Mouse (Mus musculus): ENCODE results near the gene Glis3. TPM values are rescaled to one million over a fixed set of nuclear protein-coding genes. Genes with fewer than 3 reads are reported as not detected.
A peak's percentile ranks its signal among the peaks of the same experiment; 100 is the strongest.

Gene Glis3
- polyA plus RNA-seq, 1 experiment from 2014 or later = 0.85 TPM

DNA sequence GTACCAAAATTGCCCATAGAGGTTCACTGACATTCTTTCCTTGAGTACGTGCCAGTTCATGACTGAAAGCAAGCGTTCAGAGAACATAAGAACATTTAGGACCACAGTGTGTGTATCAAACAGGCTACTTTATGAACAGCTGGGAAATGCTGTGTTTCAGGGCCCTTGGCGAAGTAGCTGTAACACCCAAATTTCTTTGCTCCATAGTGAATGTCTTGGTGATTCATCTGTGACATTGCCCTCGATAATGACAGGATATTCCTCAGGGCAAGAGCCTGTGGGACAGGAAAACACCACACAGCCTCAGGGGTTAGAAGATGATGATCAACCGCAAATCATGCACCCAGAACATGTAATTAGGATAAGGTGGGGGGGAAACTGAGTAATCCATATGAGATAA is 161.6 kb downstream of the Glis3 start:
- Histone ChIP-seq H3K4me3 (ENCODE audit: low read depth, low read length) (no peak overlapping the region), H3K4me2 (replicated peaks; ENCODE audit: low read depth) (no peak overlapping the region), H3K9me3 (ENCODE audit: control insufficient read depth, low read length) (no peaks in the 10 kb centered on the region), H3K9ac (ENCODE audit: low read length) (no peak overlapping the region), H3K27ac (replicated peaks) (peak overlapping the region; percentile 70), H3K27me3 (ENCODE audit: control insufficient read depth, insufficient read depth, low read length) (no peaks in the 10 kb centered on the region), H3K36me3 (ENCODE audit: control insufficient read depth, insufficient read depth, low read length) (no peaks in the 10 kb centered on the region), H3K4me1 (replicated peaks; ENCODE audit: control insufficient read depth, insufficient read depth) (peaks cover 2% of the 10 kb centered on the region; the same call in 1 of the 2 replicates)
- WGBS = 41% methylated on average over 5 of the region's 5 CpGs
- no peak for TF ChIP-seq EP300 (optimal IDR thresholded peaks at IDR 0.05)
- no peak for TF ChIP-seq CTCF (IDR thresholded peaks at IDR 0.05; ENCODE audit: low read depth)
- DNase-seq (ENCODE audit: low spot score) (no peak), ATAC-seq (ENCODE audit: low FRiP score, low TSS enrichment) (no peak)

DNA sequence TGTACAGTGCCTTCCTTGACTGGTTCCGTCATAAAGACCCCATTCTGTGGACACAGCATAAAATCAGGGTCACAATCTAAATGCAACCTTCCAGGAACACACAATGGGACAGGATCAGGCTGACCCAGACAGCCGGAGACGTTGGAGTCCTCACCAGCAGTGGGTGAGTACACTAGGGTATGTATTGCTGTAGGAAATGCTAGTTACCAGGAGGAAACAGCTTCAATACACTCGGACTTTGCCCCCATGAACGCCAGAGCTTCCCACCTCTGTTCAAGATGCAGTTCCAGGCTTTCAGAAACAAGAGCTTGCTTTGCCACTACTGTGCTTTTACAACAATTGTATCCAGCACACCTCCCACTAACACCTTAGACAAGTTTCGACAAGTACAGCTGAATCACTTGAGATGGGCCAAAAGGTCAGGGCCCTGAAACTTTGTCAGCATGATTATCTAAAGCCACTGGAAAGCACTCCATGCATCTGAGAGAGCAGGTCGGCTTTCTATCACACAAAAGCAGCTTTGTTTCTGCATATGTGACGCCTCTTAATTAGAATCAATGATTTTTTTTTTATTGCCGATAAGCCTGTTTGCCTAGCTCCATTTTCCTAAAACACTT is 162.3 kb downstream of the Glis3 start:
- TF ChIP-seq CTCF (IDR thresholded peaks at IDR 0.05; ENCODE audit: low read depth) = no peak
- Histone ChIP-seq H3K27ac (replicated peaks) (peak overlapping the region; percentile 56), H3K4me2 (replicated peaks; ENCODE audit: low read depth) (no peak overlapping the region), H3K4me3 (ENCODE audit: low read depth, low read length) (no peak overlapping the region), H3K9me3 (ENCODE audit: control insufficient read depth, low read length) (no peaks in the 10 kb centered on the region), H3K36me3 (ENCODE audit: control insufficient read depth, insufficient read depth, low read length) (no peaks in the 10 kb centered on the region), H3K4me1 (replicated peaks; ENCODE audit: control insufficient read depth, insufficient read depth) (peaks cover 2% of the 10 kb centered on the region; the same call in 1 of the 2 replicates), H3K9ac (ENCODE audit: low read length) (no peak overlapping the region), H3K27me3 (ENCODE audit: control insufficient read depth, insufficient read depth, low read length) (no peaks in the 10 kb centered on the region)
- 48% methylated on average over 9 of the region's 9 CpGs for WGBS
- ATAC-seq (ENCODE audit: low FRiP score, low TSS enrichment) (peak; percentile 83), DNase-seq (ENCODE audit: low spot score) (peak; percentile 57)

GRCm38 (mm10) chr19:28516487-28516886 is 163.4 kb downstream of the Glis3 start:
- no peaks in the 10 kb centered on the region for H3K27me3 ChIP-seq (ENCODE audit: control insufficient read depth, insufficient read depth, low read length)
- no peak for TF ChIP-seq EP300 (optimal IDR thresholded peaks at IDR 0.05)
- no peak for TF ChIP-seq CTCF (IDR thresholded peaks at IDR 0.05; ENCODE audit: low read depth)
- no peak for ATAC-seq (ENCODE audit: low FRiP score, low TSS enrichment)
- no peak overlapping the region for H3K27ac ChIP-seq (replicated peaks)
- no peaks in the 10 kb centered on the region for H3K9me3 ChIP-seq (ENCODE audit: control insufficient read depth, low read length)
- H3K36me3 ChIP-seq (ENCODE audit: control insufficient read depth, insufficient read depth, low read length) = no peaks in the 10 kb centered on the region
- peaks cover 2% of the 10 kb centered on the region; the same call in 1 of the 2 replicates for H3K4me1 ChIP-seq (replicated peaks; ENCODE audit: control insufficient read depth, insufficient read depth)
- no peak overlapping the region for H3K4me3 ChIP-seq (ENCODE audit: low read depth, low read length)
- no peak overlapping the region for H3K9ac ChIP-seq (ENCODE audit: low read length)
- WGBS = 81% methylated on average over 6 of the region's 6 CpGs
- DNase-seq (ENCODE audit: low spot score) = no peak
- H3K4me2 ChIP-seq (replicated peaks; ENCODE audit: low read depth) = no peak overlapping the region

DNA sequence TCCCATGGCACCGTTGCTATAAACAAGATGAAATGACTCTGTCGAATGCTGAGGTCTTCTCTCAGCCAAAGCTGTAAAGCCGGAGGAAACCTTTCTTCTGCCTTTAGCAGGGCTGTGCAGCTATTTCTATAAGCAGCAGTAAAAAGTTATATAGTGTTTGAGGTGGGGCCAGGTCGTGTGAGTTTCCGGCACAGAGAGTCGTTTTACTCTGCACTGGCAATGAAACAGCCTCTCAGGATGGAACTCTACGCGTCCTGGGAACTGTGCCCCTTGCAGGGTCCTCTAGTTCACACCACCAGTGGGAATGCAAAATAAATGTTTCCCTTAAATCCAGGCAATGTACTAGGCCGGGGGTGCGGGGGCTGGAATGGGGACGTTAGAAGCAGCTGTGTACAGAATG is 167.4 kb downstream of the Glis3 start:
- no peak overlapping the region for H3K27ac ChIP-seq (replicated peaks)
- no peak for ATAC-seq (ENCODE audit: low FRiP score, low TSS enrichment)
- H3K27me3 ChIP-seq (ENCODE audit: control insufficient read depth, insufficient read depth, low read length) = no peaks in the 10 kb centered on the region
- H3K4me1 ChIP-seq (replicated peaks; ENCODE audit: control insufficient read depth, insufficient read depth) = no peaks in the 10 kb centered on the region
- no peaks in the 10 kb centered on the region for H3K36me3 ChIP-seq (ENCODE audit: control insufficient read depth, insufficient read depth, low read length)
- no peaks in the 10 kb centered on the region for H3K9me3 ChIP-seq (ENCODE audit: control insufficient read depth, low read length)
- no peak for TF ChIP-seq EP300 (optimal IDR thresholded peaks at IDR 0.05)
- no peak for TF ChIP-seq CTCF (IDR thresholded peaks at IDR 0.05; ENCODE audit: low read depth)
- no peak overlapping the region for H3K4me3 ChIP-seq (ENCODE audit: low read depth, low read length)
- WGBS = 66% methylated on average over 11 of the region's 11 CpGs
- no peak for DNase-seq (ENCODE audit: low spot score)
- no peak overlapping the region for H3K4me2 ChIP-seq (replicated peaks; ENCODE audit: low read depth)
- no peak overlapping the region for H3K9ac ChIP-seq (ENCODE audit: low read length)

DNA sequence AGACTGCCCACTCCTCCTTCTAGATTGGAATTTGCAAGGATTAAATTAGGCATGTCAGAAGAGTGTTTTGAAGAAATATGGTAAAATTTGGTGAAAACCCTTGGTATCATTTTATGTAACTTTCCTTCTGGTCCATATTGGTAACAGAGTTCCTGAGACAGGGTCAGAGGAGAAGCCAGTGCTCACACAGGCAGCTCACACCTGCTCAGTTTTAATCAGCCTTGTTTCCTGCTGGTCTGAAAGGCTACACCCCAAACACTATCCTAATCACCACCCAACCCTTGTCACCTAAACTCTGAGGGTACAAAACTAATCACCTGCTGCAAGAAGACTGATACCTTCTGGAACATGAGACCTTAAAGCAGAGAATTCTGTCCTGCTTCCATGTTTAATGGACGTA is 168.0 kb downstream of the Glis3 start:
- Histone ChIP-seq H3K4me3 (ENCODE audit: low read depth, low read length) (no peak overlapping the region), H3K9me3 (ENCODE audit: control insufficient read depth, low read length) (no peaks in the 10 kb centered on the region), H3K9ac (ENCODE audit: low read length) (no peak overlapping the region), H3K27me3 (ENCODE audit: control insufficient read depth, insufficient read depth, low read length) (no peaks in the 10 kb centered on the region), H3K36me3 (ENCODE audit: control insufficient read depth, insufficient read depth, low read length) (no peaks in the 10 kb centered on the region), H3K4me1 (replicated peaks; ENCODE audit: control insufficient read depth, insufficient read depth) (no peaks in the 10 kb centered on the region), H3K4me2 (replicated peaks; ENCODE audit: low read depth) (no peak overlapping the region), H3K27ac (replicated peaks) (no peak overlapping the region)
- DNase-seq (ENCODE audit: low spot score) (no peak), ATAC-seq (ENCODE audit: low FRiP score, low TSS enrichment) (no peak)
- WGBS = 80% methylated on average over 1 of the region's 1 CpGs
- TF ChIP-seq CTCF (IDR thresholded peaks at IDR 0.05; ENCODE audit: low read depth) (no peak), EP300 (optimal IDR thresholded peaks at IDR 0.05) (no peak)

DNA sequence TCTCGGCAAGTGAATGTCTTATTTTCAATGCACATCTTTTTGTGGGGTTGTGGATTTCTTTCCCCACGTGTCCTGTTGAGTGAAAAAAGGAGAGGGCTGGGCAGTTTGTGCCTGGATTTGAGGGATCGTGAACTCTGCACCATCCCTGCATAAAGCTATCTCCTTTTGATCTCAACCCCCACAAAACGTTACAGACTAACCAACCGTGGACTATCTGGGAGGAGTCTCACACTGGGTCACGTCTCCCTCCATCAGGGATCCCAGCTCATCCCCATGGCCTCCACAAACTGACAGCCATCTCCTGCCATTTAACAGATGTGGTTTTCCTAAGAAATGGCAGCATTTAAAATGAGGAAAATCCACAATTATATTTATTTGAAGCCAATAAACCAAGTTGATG is 174.5 kb downstream of the Glis3 start:
- Histone ChIP-seq H3K9ac (ENCODE audit: low read length) (no peak overlapping the region), H3K9me3 (ENCODE audit: control insufficient read depth, low read length) (no peaks in the 10 kb centered on the region), H3K27me3 (ENCODE audit: control insufficient read depth, insufficient read depth, low read length) (no peaks in the 10 kb centered on the region), H3K27ac (replicated peaks) (no peak overlapping the region), H3K4me3 (ENCODE audit: low read depth, low read length) (no peak overlapping the region), H3K4me1 (replicated peaks; ENCODE audit: control insufficient read depth, insufficient read depth) (no peaks in the 10 kb centered on the region), H3K4me2 (replicated peaks; ENCODE audit: low read depth) (no peak overlapping the region), H3K36me3 (ENCODE audit: control insufficient read depth, insufficient read depth, low read length) (no peaks in the 10 kb centered on the region)
- 76% methylated on average over 6 of the region's 6 CpGs for WGBS
- DNase-seq (ENCODE audit: low spot score) (no peak), ATAC-seq (ENCODE audit: low FRiP score, low TSS enrichment) (no peak)
- TF ChIP-seq EP300 (optimal IDR thresholded peaks at IDR 0.05) = no peak
- TF ChIP-seq CTCF (IDR thresholded peaks at IDR 0.05; ENCODE audit: low read depth) = no peak

All from stomach, postnatal 0 days (tissue).